Mouse (Mus musculus) thymus, adult 2 months (tissue): ENCODE measurements at regions not wholly inside any gene's neighbourhood (a gene's known extent, or its start where the extent isn't known, plus 50 kb on each side); places are given as distances from the start of the nearest gene placed in this dataset.

Experiments used
- CTCF ChIP-seq: fragments of 200-500 bp; IDR thresholded peaks from 2 replicates; pipeline ENCODE4 v1.5.1; 2012; ENCODE audit warnings: mild to moderate bottlenecking, control low read depth, low read length, moderate library complexity, borderline replicate concordance; ENCODE audit not compliant: control insufficient read depth, poor library complexity, insufficient read depth; ENCODE audit errors: extremely low read depth
- POLR2A ChIP-seq: fragments of 200-500 bp; IDR thresholded peaks from 2 replicates; pipeline ENCODE4 v1.6.1; 2012; ENCODE audit warnings: mild to moderate bottlenecking, low read length, control low read depth, moderate library complexity; ENCODE audit not compliant: control insufficient read depth, poor library complexity, insufficient read depth; ENCODE audit errors: extremely low read depth

GRCm38 (mm10) chr8:116383495-116384417, 121.0 kb upstream of the Dynlrb2 start:
- TF ChIP-seq POLR2A (no peak), CTCF (no peak)
